Mouse (Mus musculus) kidney, adult 2 months (tissue): ENCODE measurements around the gene Nell1. TPM values are rescaled to one million over a fixed set of nuclear protein-coding genes. Genes with fewer than 3 reads are reported as not detected.

ENCODE experiments used
- DNase-seq: peaks from one replicate; pipeline ENCODE4 v3.0.0; 2021
- H3K27ac ChIP-seq: fragments of 200-500 bp; 2 replicates; pipeline ENCODE4 v1.5.1; 2012; ENCODE audit warnings: low read depth, low read length, control low read depth, inconsistent platforms; ENCODE audit not compliant: insufficient read depth
- H3K27me3 ChIP-seq: fragments of 200-500 bp; replicated peaks from 2 replicates; pipeline ENCODE4 v1.6.1; 2012; ENCODE audit warnings: mild to moderate bottlenecking, moderate library complexity, low read length, inconsistent platforms; ENCODE audit not compliant: control insufficient read depth, insufficient read depth
- H3K36me3 ChIP-seq: fragments of 200-500 bp; 2 replicates; pipeline ENCODE4 v1.6.1; 2012; ENCODE audit warnings: mild to moderate bottlenecking, moderate library complexity, low read length, inconsistent platforms; ENCODE audit not compliant: control insufficient read depth, insufficient read depth
- H3K4me1 ChIP-seq: fragments of 200-500 bp; 2 replicates; pipeline ENCODE4 v1.6.1; 2011; ENCODE audit warnings: low read length; ENCODE audit not compliant: control insufficient read depth, insufficient read depth
- H3K4me3 ChIP-seq: fragments of 200-500 bp; 2 replicates; pipeline ENCODE4 v1.5.1; 2011; ENCODE audit warnings: mild to moderate bottlenecking, low read depth, low read length, control low read depth; ENCODE audit not compliant: insufficient read depth
- CTCF ChIP-seq: fragments of 200-500 bp; conservative IDR thresholded peaks from 2 replicates; pipeline ENCODE4 v1.5.1; 2011; ENCODE audit warnings: low read depth, mild to moderate bottlenecking, control low read depth, low read length, moderate library complexity, mixed read lengths; ENCODE audit not compliant: insufficient read depth, insufficient read length
- POLR2A ChIP-seq: fragments of 200-500 bp; IDR thresholded peaks from one replicate; pipeline ENCODE4 v1.6.1; 2011; ENCODE audit warnings: low read depth, low read length, control low read depth
- WGBS: fragments of 180-500 bp; shearing (Covaris S2); methylation state at CpG from one replicate; pipeline ENCODE4 v1.1.7; 2018; 5-methylcytosine and 5-hydroxymethylcytosine counted together
- polyA plus RNA-seq: library from polyadenylated mRNA; depleted of rRNA; stranded (reverse); fragments of >200 nt; gene quantifications from 2 replicates; pipeline ENCODE4 v1.2.3, GENCODE M21; 2012

Gene Nell1
- polyA plus RNA-seq, 1 experiment = not detected

DNA sequence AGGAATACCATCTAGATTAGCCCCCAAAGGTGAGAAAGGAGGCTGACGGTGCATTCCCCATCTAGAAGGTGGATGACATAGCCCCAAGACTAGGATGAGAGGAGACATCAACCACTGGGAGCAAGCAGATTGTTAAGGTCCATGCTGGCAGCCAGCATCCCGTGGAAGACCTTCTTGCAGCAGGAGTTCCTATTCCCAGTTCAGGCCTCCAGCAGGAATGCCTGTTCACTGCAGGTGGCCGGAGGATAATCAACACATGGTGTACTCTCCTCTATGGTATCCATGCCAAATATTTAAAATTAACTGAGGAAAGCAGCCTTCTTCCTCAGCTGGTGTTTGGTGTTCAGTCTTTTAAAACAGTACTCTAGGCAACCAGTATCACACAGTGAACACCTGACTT, 574.9 kb downstream of the Nell1 start:
- DNase-seq = no peak
- 76% methylated on average over 3 of the region's 3 CpGs for WGBS
- Histone ChIP-seq H3K36me3 (no peaks in the 10 kb centered on the region), H3K27ac (no peak overlapping the region), H3K4me1 (no peaks in the 10 kb centered on the region), H3K4me3 (no peak overlapping the region), H3K27me3 (no peaks in the 10 kb centered on the region)
- TF ChIP-seq CTCF (no peak), POLR2A (no peak)

DNA sequence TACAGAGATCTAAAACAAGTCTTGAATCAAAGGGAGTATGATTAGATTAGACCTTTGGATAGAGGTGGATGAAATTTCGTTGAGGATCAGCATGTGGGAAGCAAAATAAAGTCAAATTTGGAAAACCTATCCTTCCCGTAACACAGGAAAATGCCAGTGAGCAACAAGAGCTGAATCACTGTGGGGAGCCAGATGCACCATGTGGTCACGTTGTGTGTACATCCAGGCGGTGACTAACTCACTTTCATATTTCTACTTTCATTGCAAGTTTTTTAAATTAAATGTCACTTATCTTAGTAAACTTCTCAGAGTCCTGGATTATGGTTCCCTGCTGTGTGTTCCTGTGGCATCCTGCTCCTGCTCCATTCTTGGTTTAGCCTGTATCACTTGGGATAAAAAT, 576.8 kb downstream of the Nell1 start:
- no peak overlapping the region for H3K4me3 ChIP-seq
- no peak overlapping the region for H3K27ac ChIP-seq
- no peak for DNase-seq
- TF ChIP-seq CTCF = no peak
- no peak for TF ChIP-seq POLR2A
- no peaks in the 10 kb centered on the region for H3K36me3 ChIP-seq
- H3K27me3 ChIP-seq = no peaks in the 10 kb centered on the region
- H3K4me1 ChIP-seq = no peaks in the 10 kb centered on the region
- WGBS = 75% methylated on average over 4 of the region's 4 CpGs

GRCm38 (mm10) chr7:50562708-50563107, 588.0 kb downstream of the Nell1 start:
- H3K27me3 ChIP-seq = no peaks in the 10 kb centered on the region
- H3K4me3 ChIP-seq = no peak overlapping the region
- no peak overlapping the region for H3K27ac ChIP-seq
- no peak for DNase-seq
- no peaks in the 10 kb centered on the region for H3K4me1 ChIP-seq
- H3K36me3 ChIP-seq = no peaks in the 10 kb centered on the region
- TF ChIP-seq CTCF (no peak), POLR2A (no peak)
- WGBS = 84% methylated on average over 3 of the region's 3 CpGs

GRCm38 (mm10) chr7:50573841-50574240, 599.2 kb downstream of the Nell1 start:
- H3K4me1 ChIP-seq = no peaks in the 10 kb centered on the region
- TF ChIP-seq CTCF = no peak
- TF ChIP-seq POLR2A = no peak
- no peaks in the 10 kb centered on the region for H3K27me3 ChIP-seq
- WGBS = 67% methylated on average over 7 of the region's 7 CpGs
- no peak overlapping the region for H3K4me3 ChIP-seq
- no peak overlapping the region for H3K27ac ChIP-seq
- DNase-seq = no peak
- no peaks in the 10 kb centered on the region for H3K36me3 ChIP-seq

- TF ChIP-seq POLR2A (no peak), CTCF (no peak)
- Histone ChIP-seq H3K4me3 (no peak overlapping the region), H3K27me3 (no peaks in the 10 kb centered on the region), H3K27ac (no peak overlapping the region), H3K4me1 (no peaks in the 10 kb centered on the region), H3K36me3 (no peaks in the 10 kb centered on the region)
- WGBS = 62% methylated on average over 8 of the region's 8 CpGs
- no peak for DNase-seq
These were observed 614.2 kb downstream of the Nell1 start for GRCm38 (mm10) chr7:50588642-50589424.

DNA sequence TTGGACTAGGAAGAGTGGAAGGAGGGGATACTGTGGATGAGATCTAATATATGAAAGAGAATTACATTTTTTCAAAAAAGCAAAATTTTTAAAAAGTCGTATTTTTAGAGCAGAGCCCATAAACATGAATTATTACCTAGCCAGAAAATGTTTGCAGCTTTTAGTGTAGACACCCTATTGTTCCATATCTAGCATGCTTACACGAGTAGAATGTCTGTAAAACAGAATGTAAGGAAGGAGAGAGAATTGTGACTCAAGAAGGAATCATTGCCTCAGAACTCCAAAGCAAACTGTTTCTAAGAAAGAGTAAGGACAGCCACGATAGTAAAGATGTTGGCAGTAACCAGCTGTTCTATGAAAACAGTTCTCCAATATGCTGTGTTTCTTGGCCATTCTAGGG, 624.2 kb downstream of the Nell1 start, which contains the start of gene 4933405O20Rik:
Gene 4933405O20Rik (plus strand): TSS at position 301 of the 400 bp plus-strand sequence.
- H3K4me1 ChIP-seq = no peaks in the 10 kb centered on the region
- no peaks in the 10 kb centered on the region for H3K36me3 ChIP-seq
- TF ChIP-seq POLR2A (no peak), CTCF (no peak)
- no peak within 1 kb of the TSS for H3K4me3 ChIP-seq
- no peak for DNase-seq
- WGBS = 62% methylated on average over 3 of the region's 3 CpGs
- H3K27me3 ChIP-seq = no peaks in the 10 kb centered on the region
- H3K27ac ChIP-seq = no peak within 1 kb of the TSS

- H3K4me1 ChIP-seq = no peaks in the 10 kb centered on the region
- 78% methylated on average over 2 of the region's 2 CpGs for WGBS
- no peak for DNase-seq
- no peaks in the 10 kb centered on the region for H3K36me3 ChIP-seq
- no peak overlapping the region for H3K27ac ChIP-seq
- H3K27me3 ChIP-seq = no peaks in the 10 kb centered on the region
- no peak overlapping the region for H3K4me3 ChIP-seq
- no peak for TF ChIP-seq CTCF
- TF ChIP-seq POLR2A = no peak
These were observed 639.4 kb downstream of the Nell1 start for GRCm38 (mm10) chr7:50614101-50614500.
